Mouse (Mus musculus) CH12.LX (cell line): ENCODE results near the gene Olfr1499. TPM values are rescaled to one million over a fixed set of nuclear protein-coding genes. Genes with fewer than 3 reads are reported as not detected.

Source experiments
- DNase-seq: peaks from one replicate; pipeline ENCODE4 v3.0.0-alpha.2; 2013; ENCODE audit errors: extremely low read depth
- H3K27ac ChIP-seq: 2 replicates; pipeline ENCODE4 v1.5.1; 2012; ENCODE audit warnings: low read depth, mild to moderate bottlenecking, control low read depth, moderate library complexity; ENCODE audit not compliant: insufficient read depth
- H3K27me3 ChIP-seq: replicated peaks from 2 replicates; pipeline ENCODE3; 2012; ENCODE audit warnings: inconsistent platforms
- H3K36me3 ChIP-seq, 2 experiments: replicated peaks in 1 of 2; 2 replicates each; pipeline versions ENCODE3 to v1.6.1; 2012; ENCODE audit warnings: inconsistent platforms in 1 of 2, low read length in 1 of 2, mild to moderate bottlenecking in 1 of 2, mixed read lengths in 1 of 2, moderate library complexity in 1 of 2; ENCODE audit not compliant: control insufficient read depth in 1 of 2, insufficient read depth in 1 of 2
- H3K4me1 ChIP-seq, 2 experiments: 2 replicates each; pipeline ENCODE4 v1.6.1; 2012; ENCODE audit warnings: inconsistent platforms in 1 of 2, moderate library complexity in 1 of 2; ENCODE audit not compliant: insufficient read depth in 2 of 2, control insufficient read depth in 1 of 2
- H3K4me2 ChIP-seq: 2 replicates; pipeline ENCODE4 v1.6.1; 2012; ENCODE audit warnings: low read depth, mild to moderate bottlenecking, control low read depth; ENCODE audit not compliant: poor library complexity, insufficient read depth, severe bottlenecking
- H3K4me3 ChIP-seq, 3 experiments: fragments of 150-350 bp in 1 of 3; sonication (generic) in 1 of 3; replicated peaks in 1 of 3; 2 replicates each; pipeline versions ENCODE3 to v1.5.1; 2011 to 2012; ENCODE audit warnings: low read depth in 2 of 3, low read length in 2 of 3, mild to moderate bottlenecking in 2 of 3, moderate library complexity in 2 of 3, control low read depth in 1 of 3, improper control_type of control experiment in 1 of 3, inconsistent platforms in 1 of 3, mixed read lengths in 1 of 3; ENCODE audit not compliant: poor library complexity in 1 of 3
- H3K79me2 ChIP-seq: replicated peaks from 2 replicates; pipeline ENCODE4 v1.6.1; 2012; ENCODE audit warnings: mild to moderate bottlenecking, moderate library complexity; ENCODE audit not compliant: control insufficient read depth, poor library complexity, insufficient read depth, severe bottlenecking; ENCODE audit errors: extremely low read depth
- H3K9ac ChIP-seq: 2 replicates; pipeline ENCODE4 v1.6.1; 2012; ENCODE audit warnings: low read depth, mild to moderate bottlenecking, control low read depth, moderate library complexity; ENCODE audit not compliant: insufficient read depth
- H3K9me3 ChIP-seq: replicated peaks from 2 replicates; pipeline ENCODE3; 2012; ENCODE audit warnings: low read length, inconsistent platforms, mixed read lengths
- BHLHE40 ChIP-seq: IDR thresholded peaks from 2 replicates; pipeline ENCODE4 v1.6.1; 2011; ENCODE audit warnings: mild to moderate bottlenecking, low read depth, low read length, improper control_type of control experiment
- CHD1 ChIP-seq: IDR thresholded peaks from 2 replicates; pipeline ENCODE4 v1.6.1; 2012; ENCODE audit warnings: low read depth, low read length, improper control_type of control experiment, inconsistent platforms
- CTCF ChIP-seq, 2 experiments: IDR thresholded peaks in 1 of 2; conservative IDR thresholded peaks in 1 of 2; 2 replicates each; pipeline ENCODE4 v1.5.1; 2011 to 2012; ENCODE audit warnings: low read depth in 2 of 2, low read length in 2 of 2, improper control_type of control experiment in 1 of 2, inconsistent platforms in 1 of 2, mild to moderate bottlenecking in 1 of 2, moderate library complexity in 1 of 2
- ELF1 ChIP-seq: IDR thresholded peaks from 2 replicates; pipeline ENCODE4 v1.6.1; 2014; ENCODE audit warnings: low read depth, mild to moderate bottlenecking, inconsistent platforms, low read length, improper control_type of control experiment
- HCFC1 ChIP-seq: IDR thresholded peaks from 2 replicates; pipeline ENCODE4 v1.6.1; 2012; ENCODE audit warnings: low read depth, mild to moderate bottlenecking, inconsistent platforms, low read length, improper control_type of control experiment
- IRF4 ChIP-seq: IDR thresholded peaks from 2 replicates; pipeline ENCODE4 v1.6.1; 2014; ENCODE audit warnings: low read depth, mild to moderate bottlenecking, inconsistent platforms, low read length, improper control_type of control experiment
- JUN ChIP-seq: IDR thresholded peaks from 2 replicates; pipeline ENCODE4 v1.6.1; 2011; ENCODE audit warnings: low read depth, mild to moderate bottlenecking, low read length, improper control_type of control experiment, moderate library complexity; ENCODE audit not compliant: insufficient read depth
- MAFK ChIP-seq: IDR thresholded peaks from 2 replicates; pipeline ENCODE4 v1.6.1; 2011; ENCODE audit warnings: low read length, improper control_type of control experiment; ENCODE audit not compliant: insufficient replicate concordance
- MAX ChIP-seq: IDR thresholded peaks from 2 replicates; pipeline ENCODE4 v1.6.1; 2011; ENCODE audit warnings: low read length, improper control_type of control experiment
- MAZ ChIP-seq: IDR thresholded peaks from 2 replicates; pipeline ENCODE4 v1.6.1; 2012; ENCODE audit warnings: low read depth, mild to moderate bottlenecking, inconsistent platforms, low read length, improper control_type of control experiment, moderate library complexity
- MXI1 ChIP-seq: IDR thresholded peaks from 2 replicates; pipeline ENCODE4 v1.6.1; 2011; ENCODE audit warnings: mild to moderate bottlenecking, low read depth, low read length, improper control_type of control experiment
- NRF1 ChIP-seq: IDR thresholded peaks from 2 replicates; pipeline ENCODE4 v1.6.1; 2014; ENCODE audit warnings: low read depth, mild to moderate bottlenecking, inconsistent platforms, low read length, improper control_type of control experiment, moderate library complexity
- POLR2AphosphoS2 ChIP-seq: IDR thresholded peaks from 2 replicates; pipeline ENCODE4 v1.6.1; 2011; ENCODE audit warnings: low read depth, low read length, improper control_type of control experiment
- RAD21 ChIP-seq: IDR thresholded peaks from 2 replicates; pipeline ENCODE4 v1.6.1; 2011; ENCODE audit warnings: low read depth, mild to moderate bottlenecking, low read length, improper control_type of control experiment, moderate library complexity
- RCOR1 ChIP-seq: conservative IDR thresholded peaks from 2 replicates; pipeline ENCODE4 v1.6.1; 2012; ENCODE audit warnings: low read depth, mild to moderate bottlenecking, inconsistent platforms, low read length, improper control_type of control experiment
- SIN3A ChIP-seq: IDR thresholded peaks from 2 replicates; pipeline ENCODE4 v1.6.1; 2012; ENCODE audit warnings: low read length, improper control_type of control experiment, inconsistent platforms
- SMC3 ChIP-seq: IDR thresholded peaks from 2 replicates; pipeline ENCODE4 v1.6.1; 2011; ENCODE audit warnings: low read depth, low read length, improper control_type of control experiment
- TCF12 ChIP-seq: IDR thresholded peaks from 2 replicates; pipeline ENCODE4 v1.6.1; 2014; ENCODE audit warnings: low read depth, mild to moderate bottlenecking, inconsistent platforms, low read length, improper control_type of control experiment
- UBTF ChIP-seq: IDR thresholded peaks from 2 replicates; pipeline ENCODE4 v1.6.1; 2012; ENCODE audit warnings: low read depth, mild to moderate bottlenecking, inconsistent platforms, low read length, improper control_type of control experiment, moderate library complexity
- USF1 ChIP-seq: IDR thresholded peaks from 2 replicates; pipeline ENCODE4 v1.6.1; 2014; ENCODE audit warnings: low read depth, mild to moderate bottlenecking, inconsistent platforms, low read length, improper control_type of control experiment
- ZC3H11A ChIP-seq: IDR thresholded peaks from 2 replicates; pipeline ENCODE4 v1.6.1; 2012; ENCODE audit warnings: low read depth, mild to moderate bottlenecking, inconsistent platforms, low read length, improper control_type of control experiment
- ZMIZ1 ChIP-seq: IDR thresholded peaks from 2 replicates; pipeline ENCODE4 v1.6.1; 2012; ENCODE audit warnings: low read depth, mild to moderate bottlenecking, inconsistent platforms, low read length, improper control_type of control experiment
- ZNF384 ChIP-seq: IDR thresholded peaks from 2 replicates; pipeline ENCODE4 v1.6.1; 2012; ENCODE audit warnings: low read depth, low read length, improper control_type of control experiment, inconsistent platforms
- dilution Hi-C: fragments of 300-500 bp; cut with MboI; formaldehyde crosslinking; loops from 2 replicates; pipeline ENCODE4 v1.14.3; 2020; ENCODE audit warnings: low sequenced_read_pairs; ENCODE audit not compliant: extremely low pct_unique_long_range_greater_than_20kb, extremely low pct_ligation_motif_present
- in situ Hi-C: fragments of 300-500 bp; cut with MboI; formaldehyde crosslinking; loops from 3 replicates; pipeline ENCODE4 v1.14.3; 2019; ENCODE audit warnings: low sequenced_read_pairs, low pct_ligation_motif_present, low pct_unique_long_range_greater_than_20kb, mixed read lengths
- polyA plus RNA-seq: library from polyadenylated mRNA; unstranded; fragments of >175 nt; gene quantifications from 2 replicates; pipeline ENCODE4 v1.2.1, GENCODE M21; 2012; ENCODE audit warnings: low read depth; ENCODE audit not compliant: insufficient read length
- total RNA-seq, 2 experiments: library from RNA; depleted of rRNA; stranded (reverse); fragments of 300-350 nt in 1 of 2; fragments of >200 nt in 1 of 2; gene quantifications; 2 replicates each; pipeline ENCODE4 v1.2.3; 2012 to 2014

Gene Olfr1499
- total and polyA plus RNA-seq, 3 experiments: not detected

DNA sequence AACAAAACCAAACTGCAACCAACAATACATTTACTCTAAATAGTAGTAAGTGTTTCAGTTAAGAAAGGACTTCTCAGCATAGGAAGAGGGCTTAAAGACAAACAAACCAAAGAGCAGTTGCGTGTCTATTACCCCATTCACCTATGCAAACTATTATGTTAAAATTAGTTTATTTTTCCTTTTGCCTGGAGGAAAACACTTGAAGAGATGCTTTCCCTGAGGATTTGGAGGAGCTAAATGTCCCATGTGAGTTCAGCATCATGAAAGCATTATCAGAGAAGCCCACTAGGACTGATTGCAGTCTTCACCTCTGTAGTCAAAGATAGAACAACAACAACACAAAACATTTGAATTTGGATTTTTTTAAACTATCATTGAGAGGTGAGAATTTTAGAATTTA is 41.7 kb downstream of the Olfr1499 start, which contains the start of gene Olfr1496:
Gene Olfr1496, plus strand, starts transcription at position 301 of the 400 bp plus-strand sequence.
- Histone ChIP-seq H3K27me3 (no peaks in the 10 kb centered on the region), H3K36me3 (no peaks in the 10 kb centered on the region), H3K4me3 (no peak within 1 kb of the TSS), H3K9me3 (no peaks in the 10 kb centered on the region), H3K4me2 (no peak within 1 kb of the TSS), H3K79me2 (no peaks in the 10 kb centered on the region), H3K27ac (no peak within 1 kb of the TSS), H3K4me1 (no peaks in the 10 kb centered on the region), H3K9ac (no peak within 1 kb of the TSS)
- TF ChIP-seq RCOR1 (no peak), IRF4 (no peak), TCF12 (no peak), NRF1 (no peak), HCFC1 (no peak)
- DNase-seq: no peak
- dilution Hi-C loops: no loop called here
- in situ Hi-C loops: no loop called here

DNA sequence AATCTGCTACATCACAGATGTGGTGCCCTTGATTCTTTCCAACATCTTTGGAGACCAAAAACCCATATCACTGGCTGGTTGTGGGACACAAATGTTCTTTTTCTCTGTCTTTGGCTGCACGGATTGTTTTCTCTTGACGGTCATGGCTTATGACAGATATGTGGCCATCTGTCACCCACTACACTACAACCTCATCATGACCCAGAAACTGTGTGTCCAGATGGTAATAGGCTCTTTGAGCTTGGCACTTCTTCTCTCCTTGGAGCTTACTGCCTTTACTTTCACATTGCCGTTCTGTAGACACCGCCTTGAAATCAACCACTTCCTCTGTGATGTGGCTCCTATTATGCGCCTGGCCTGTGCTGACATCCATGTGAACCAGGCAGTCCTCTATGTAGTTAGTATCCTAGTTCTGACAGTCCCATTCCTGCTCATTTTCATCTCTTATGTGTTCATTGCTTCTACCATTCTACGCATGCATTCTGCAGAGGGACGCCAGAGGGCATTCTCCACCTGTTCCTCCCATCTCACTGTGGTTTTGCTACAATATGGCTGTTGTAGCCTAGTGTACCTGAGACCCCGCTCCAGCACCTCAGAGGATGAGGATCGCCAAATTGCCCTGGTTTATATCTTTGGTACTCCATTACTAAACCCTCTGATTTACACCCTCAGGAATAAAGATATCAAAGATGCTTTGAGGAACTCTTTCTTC is 50.5 kb downstream of the Olfr1499 start:
- no peaks in the 10 kb centered on the region for H3K9me3 ChIP-seq
- no peaks in the 10 kb centered on the region for H3K27me3 ChIP-seq
- H3K4me2 ChIP-seq: peak overlapping the region; percentile 24; the same call in 1 of the 2 replicates
- no peaks in the 10 kb centered on the region for H3K4me1 ChIP-seq
- no peaks in the 10 kb centered on the region for H3K36me3 ChIP-seq
- peak; percentile 10 for DNase-seq
- TF ChIP-seq POLR2AphosphoS2 (no peak), CTCF (conservative IDR thresholded peaks at IDR 0.05 in 1 of 2, IDR thresholded peaks at IDR 0.05 in 1 of 2; ENCODE audit: low read depth in 2 of 2, low read length in 2 of 2) (peak in 1 of 2 experiments; percentile 67; a peak in 2 of 4 replicates), NRF1 (no peak), SMC3 (peak; percentile 62), MAZ (no peak), RAD21 (peak; percentile 54)
- no peak overlapping the region for H3K4me3 ChIP-seq
- in situ Hi-C loops (no loop called here), dilution Hi-C loops (no loop called here)
- no peak overlapping the region for H3K9ac ChIP-seq
- H3K79me2 ChIP-seq: no peaks in the 10 kb centered on the region
- H3K27ac ChIP-seq: no peak overlapping the region

GRCm38 (mm10) chr19:13764306-13764705 is 54.9 kb downstream of the Olfr1499 start, which contains the start of gene Olfr1495:
Olfr1495 (plus strand) TSS chr19:13764606.
- H3K27ac ChIP-seq: no peak within 1 kb of the TSS
- dilution Hi-C loops (no loop called here), in situ Hi-C loops (no loop called here)
- no peak within 1 kb of the TSS for H3K9ac ChIP-seq
- no peaks in the 10 kb centered on the region for H3K4me1 ChIP-seq
- no peak within 1 kb of the TSS for H3K4me2 ChIP-seq
- H3K36me3 ChIP-seq: no peaks in the 10 kb centered on the region
- H3K79me2 ChIP-seq: no peaks in the 10 kb centered on the region
- no peak within 1 kb of the TSS for H3K4me3 ChIP-seq
- no peaks in the 10 kb centered on the region for H3K27me3 ChIP-seq
- H3K9me3 ChIP-seq: no peaks in the 10 kb centered on the region
- no peak for DNase-seq
- no peak for TF ChIP-seq BHLHE40
- no peak for TF ChIP-seq ELF1
- no peak for TF ChIP-seq ZNF384
- TF ChIP-seq CHD1: no peak
- TF ChIP-seq ZMIZ1: no peak
- TF ChIP-seq UBTF: no peak
- TF ChIP-seq TCF12: no peak
- TF ChIP-seq MXI1: no peak
- TF ChIP-seq JUN: no peak
- TF ChIP-seq MAX: no peak
- TF ChIP-seq MAFK: no peak
- no peak for TF ChIP-seq HCFC1
- TF ChIP-seq CTCF (conservative IDR thresholded peaks at IDR 0.05 in 1 of 2, IDR thresholded peaks at IDR 0.05 in 1 of 2; ENCODE audit: low read depth in 2 of 2, low read length in 2 of 2): no peak
- no peak for TF ChIP-seq SIN3A
- no peak for TF ChIP-seq ZC3H11A
- no peak for TF ChIP-seq NRF1
- no peak for TF ChIP-seq USF1
- no peak for TF ChIP-seq SMC3
